Mouse (Mus musculus) megakaryocyte, embryonic 14.5 days (primary cell): ENCODE results near the gene Olfr743. TPM values are rescaled to one million over a fixed set of nuclear protein-coding genes. Genes with fewer than 3 reads are reported as not detected.
"Not testable (repeated sequence)": the region's sequence is repeated elsewhere in the genome, so short reads cannot be mapped to it uniquely, and the experiment has no call there.

ENCODE experiments used
- H3K27me3 ChIP-seq: replicated peaks from 2 replicates; pipeline ENCODE3; 2012; ENCODE audit warnings: inconsistent platforms
- H3K36me3 ChIP-seq: replicated peaks from 2 replicates; pipeline ENCODE3; 2012; ENCODE audit warnings: low read length, inconsistent platforms, mixed read lengths
- H3K4me1 ChIP-seq: 2 replicates; pipeline ENCODE4 v1.6.1; 2012; ENCODE audit warnings: inconsistent platforms
- H3K4me3 ChIP-seq: replicated peaks from 2 replicates; pipeline ENCODE3; 2012; ENCODE audit warnings: moderate library complexity, mild to moderate bottlenecking, inconsistent platforms
- H3K9me3 ChIP-seq: 2 replicates; pipeline ENCODE4 v1.6.1; 2012; ENCODE audit warnings: inconsistent platforms
- FLI1 ChIP-seq: IDR thresholded peaks from 2 replicates; pipeline ENCODE4 v1.6.1; 2012; ENCODE audit warnings: low read length, inconsistent platforms, mixed read lengths
- GATA1 ChIP-seq: IDR thresholded peaks from 3 replicates; pipeline ENCODE4 v1.6.1; 2012; ENCODE audit warnings: mixed read lengths, low read length, inconsistent platforms, borderline replicate concordance
- polyA plus RNA-seq: library from polyadenylated mRNA; stranded (reverse); fragments of >175 nt; gene quantifications from 2 replicates; pipeline ENCODE4 v1.2.3, GENCODE M21; 2012; ENCODE audit warnings: low replicate concordance; ENCODE audit not compliant: insufficient read depth

Olfr743 gene
- polyA plus RNA-seq: not detected in 2 replicates

GRCm38 (mm10) chr14:50521539-50521938, at the start of gene Olfr743:
TSS of gene Olfr743 (plus strand) at chr14:50521839.
- H3K27me3 ChIP-seq: no peaks in the 10 kb centered on the region
- H3K4me1 ChIP-seq: no peaks in the 10 kb centered on the region
- no peak within 1 kb of the TSS for H3K4me3 ChIP-seq
- no peaks in the 10 kb centered on the region for H3K36me3 ChIP-seq
- H3K9me3 ChIP-seq: no peaks in the 10 kb centered on the region
- no peak for TF ChIP-seq GATA1
- TF ChIP-seq FLI1: no peak

GRCm38 (mm10) chr14:50472438-50472837, 49.2 kb upstream of the Olfr743 start, which contains the start of gene Olfr741:
TSS of gene Olfr741 (plus strand) at chr14:50472738.
- H3K4me3 ChIP-seq: no peak within 1 kb of the TSS
- TF ChIP-seq GATA1: no peak
- H3K4me1 ChIP-seq: no peaks in the 10 kb centered on the region
- H3K9me3 ChIP-seq: no peaks in the 10 kb centered on the region
- H3K27me3 ChIP-seq: no peaks in the 10 kb centered on the region
- H3K36me3 ChIP-seq: no peaks in the 10 kb centered on the region

GRCm38 (mm10) chr14:50478406-50478805, 43.2 kb upstream of the Olfr743 start:
- Histone ChIP-seq H3K9me3 (peaks cover 6% of the 10 kb centered on the region; the same call in 1 of the 2 replicates), H3K27me3 (no peaks in the 10 kb centered on the region), H3K4me3 (no peak overlapping the region), H3K4me1 (no peaks in the 10 kb centered on the region), H3K36me3 (no peaks in the 10 kb centered on the region)
- TF ChIP-seq FLI1 (no peak), GATA1 (no peak)

- H3K9me3 ChIP-seq: no peaks in the 10 kb centered on the region
- TF ChIP-seq FLI1: no peak
- no peak for TF ChIP-seq GATA1
- H3K4me1 ChIP-seq: no peaks in the 10 kb centered on the region
- H3K27me3 ChIP-seq: no peaks in the 10 kb centered on the region
- H3K4me3 ChIP-seq: no peak within 1 kb of the TSS
- H3K36me3 ChIP-seq: no peaks in the 10 kb centered on the region
Measured at GRCm38 (mm10) chr14:50503300-50503699, 18.3 kb upstream of the Olfr743 start, which contains the start of gene Olfr742. TSS of gene Olfr742 (plus strand) at chr14:50503600.

- Histone ChIP-seq H3K36me3 (no peaks in the 10 kb centered on the region), H3K4me1 (no peaks in the 10 kb centered on the region), H3K9me3 (peaks cover 10% of the 10 kb centered on the region), H3K4me3 (no peak overlapping the region), H3K27me3 (no peaks in the 10 kb centered on the region)
- no peak for TF ChIP-seq GATA1
- TF ChIP-seq FLI1: no peak
Measured at GRCm38 (mm10) chr14:50552734-50553133, 31.1 kb downstream of the Olfr743 start.

- H3K4me3 ChIP-seq, H3K4me1 ChIP-seq, H3K27me3 ChIP-seq, H3K36me3 ChIP-seq, H3K9me3 ChIP-seq: not testable (repeated sequence)
Measured at GRCm38 (mm10) chr14:50573056-50573455, 51.4 kb downstream of the Olfr743 start.

Other genes with a start within 250 kb of the Olfr743 start
- gene Olfr732, start 237.6 kb upstream of the Olfr743 start, polyA plus RNA-seq: not detected in 2 replicates
- not detected in 2 replicates for gene Olfr733, start 220.3 kb upstream of the Olfr743 start, polyA plus RNA-seq
- gene Olfr734, start 195.1 kb upstream of the Olfr743 start, polyA plus RNA-seq: not detected in 2 replicates
- not detected in 2 replicates for gene Olfr735, start 173.0 kb upstream of the Olfr743 start, polyA plus RNA-seq
- gene Tlr11, start 163.9 kb upstream of the Olfr743 start, polyA plus RNA-seq: not detected in 2 replicates
- not detected in 2 replicates for gene Olfr736, start 140.7 kb upstream of the Olfr743 start, polyA plus RNA-seq
- not detected in 2 replicates for gene Olfr738, start 114.3 kb upstream of the Olfr743 start, polyA plus RNA-seq
- not detected in 2 replicates for gene Olfr739, start 103.2 kb upstream of the Olfr743 start, polyA plus RNA-seq
- gene Olfr740, start 76.3 kb upstream of the Olfr743 start, polyA plus RNA-seq: not detected in 2 replicates
- gene Olfr741, start 49.1 kb upstream of the Olfr743 start, polyA plus RNA-seq: not detected in 2 replicates
- not detected in 2 replicates for gene Olfr742, start 18.2 kb upstream of the Olfr743 start, polyA plus RNA-seq
- gene Olfr744, start 93.0 kb downstream of the Olfr743 start, polyA plus RNA-seq: not detected in 2 replicates
- not detected in 2 replicates for gene Olfr745, start 117.5 kb downstream of the Olfr743 start, polyA plus RNA-seq
- gene Olfr746, start 125.2 kb downstream of the Olfr743 start, polyA plus RNA-seq: not detected in 2 replicates
- gene Olfr747, start 171.4 kb downstream of the Olfr743 start, polyA plus RNA-seq: not detected in 2 replicates
- not detected in 2 replicates for gene Olfr748, start 185.5 kb downstream of the Olfr743 start, polyA plus RNA-seq
- not detected in 2 replicates for gene Olfr749, start 223.3 kb downstream of the Olfr743 start, polyA plus RNA-seq